Mouse (Mus musculus) erythroblast, embryonic 14.5 days (primary cell): Measurements from ENCODE around the gene Clgn. TPM values are rescaled to one million over a fixed set of nuclear protein-coding genes. Genes with fewer than 3 reads are reported as not detected.

Source experiments
- H3K27me3 ChIP-seq: 2 replicates; pipeline ENCODE4 v1.6.1; 2012; ENCODE audit warnings: inconsistent platforms; ENCODE audit not compliant: control insufficient read depth
- H3K36me3 ChIP-seq: 2 replicates; pipeline ENCODE4 v1.6.1; 2012; ENCODE audit warnings: mild to moderate bottlenecking, inconsistent platforms; ENCODE audit not compliant: control insufficient read depth
- H3K4me1 ChIP-seq: 2 replicates; pipeline ENCODE4 v1.6.1; 2012; ENCODE audit warnings: inconsistent platforms; ENCODE audit not compliant: control insufficient read depth
- H3K4me3 ChIP-seq: replicated peaks from 2 replicates; pipeline ENCODE3; 2012; ENCODE audit warnings: moderate library complexity, mild to moderate bottlenecking, inconsistent platforms
- H3K9me3 ChIP-seq: 2 replicates; pipeline ENCODE4 v1.6.1; 2012; ENCODE audit warnings: low read length, inconsistent platforms, mixed read lengths; ENCODE audit not compliant: control insufficient read depth
- GATA1 ChIP-seq: IDR thresholded peaks from 2 replicates; pipeline ENCODE4 v1.6.1; 2012; ENCODE audit warnings: low read length, inconsistent platforms, mixed read lengths
- TAL1 ChIP-seq: IDR thresholded peaks from 3 replicates; pipeline ENCODE4 v1.6.1; 2012; ENCODE audit warnings: low read length, inconsistent platforms, mixed read lengths
- polyA plus RNA-seq: library from polyadenylated mRNA; stranded (reverse); fragments of >175 nt; gene quantifications from 2 replicates; pipeline ENCODE4 v1.2.3, GENCODE M21; 2012

Gene Clgn
- polyA plus RNA-seq, 1 experiment = not detected

GRCm38 (mm10) chr8:83390006-83390701 lies 487 bp downstream of the Clgn start:
- TF ChIP-seq GATA1 (no peak), TAL1 (no peak)
- H3K9me3 ChIP-seq = peaks cover 5% of the 10 kb centered on the region

GRCm38 (mm10) chr8:83392521-83392920 lies 2.9 kb downstream of the Clgn start:
- H3K27me3 ChIP-seq = peaks cover 42% of the 10 kb centered on the region
- H3K36me3 ChIP-seq = no peaks in the 10 kb centered on the region
- no peak for TF ChIP-seq TAL1
- TF ChIP-seq GATA1 = no peak
- H3K4me1 ChIP-seq = peaks cover 7% of the 10 kb centered on the region
- peaks cover 5% of the 10 kb centered on the region for H3K9me3 ChIP-seq
- no peak overlapping the region for H3K4me3 ChIP-seq

More at GRCm38 (mm10) chr8:83390006-83390701, 487 bp downstream of the Clgn start:
- peaks cover 42% of the 10 kb centered on the region for H3K27me3 ChIP-seq
- H3K4me1 ChIP-seq = peaks cover 7% of the 10 kb centered on the region
- no peaks in the 10 kb centered on the region for H3K36me3 ChIP-seq
- no peak overlapping the region for H3K4me3 ChIP-seq

GRCm38 (mm10) chr8:83394325-83394724 lies 4.7 kb downstream of the Clgn start:
- Histone ChIP-seq H3K9me3 (peaks cover 5% of the 10 kb centered on the region), H3K36me3 (no peaks in the 10 kb centered on the region), H3K4me1 (peaks cover 7% of the 10 kb centered on the region), H3K27me3 (peaks cover 28% of the 10 kb centered on the region), H3K4me3 (no peak overlapping the region)
- TF ChIP-seq GATA1 = no peak
- TF ChIP-seq TAL1 = no peak

GRCm38 (mm10) chr8:83396680-83397079 lies 7.0 kb downstream of the Clgn start:
- Histone ChIP-seq H3K4me1 (no peaks in the 10 kb centered on the region), H3K4me3 (no peak overlapping the region), H3K9me3 (peaks cover 3% of the 10 kb centered on the region), H3K36me3 (no peaks in the 10 kb centered on the region), H3K27me3 (peaks cover 6% of the 10 kb centered on the region)
- no peak for TF ChIP-seq TAL1
- TF ChIP-seq GATA1 = no peak

- H3K36me3 ChIP-seq = no peaks in the 10 kb centered on the region
- H3K4me3 ChIP-seq = no peak overlapping the region
- H3K4me1 ChIP-seq = no peaks in the 10 kb centered on the region
- H3K9me3 ChIP-seq = peaks cover 3% of the 10 kb centered on the region
- TF ChIP-seq GATA1 (no peak), TAL1 (no peak)
- peaks cover 4% of the 10 kb centered on the region for H3K27me3 ChIP-seq
Measured at GRCm38 (mm10) chr8:83397726-83398125, 8.1 kb downstream of the Clgn start.

GRCm38 (mm10) chr8:83405548-83405947 lies 15.9 kb downstream of the Clgn start:
- Histone ChIP-seq H3K36me3 (no peaks in the 10 kb centered on the region), H3K9me3 (no peaks in the 10 kb centered on the region), H3K4me3 (no peak overlapping the region), H3K27me3 (peaks cover under 1% of the 10 kb centered on the region; the same call in 1 of the 2 replicates), H3K4me1 (peaks cover 12% of the 10 kb centered on the region)
- no peak for TF ChIP-seq GATA1
- TF ChIP-seq TAL1 = no peak

- H3K4me3 ChIP-seq = no peak overlapping the region
- TF ChIP-seq GATA1 = no peak
- TF ChIP-seq TAL1 = no peak
- peaks cover 12% of the 10 kb centered on the region for H3K4me1 ChIP-seq
- H3K9me3 ChIP-seq = no peaks in the 10 kb centered on the region
- no peaks in the 10 kb centered on the region for H3K36me3 ChIP-seq
- no peaks in the 10 kb centered on the region; the same call in 1 of the 2 replicates for H3K27me3 ChIP-seq
Measured at GRCm38 (mm10) chr8:83406836-83407235, 17.2 kb downstream of the Clgn start.

GRCm38 (mm10) chr8:83408496-83408895 lies 18.8 kb downstream of the Clgn start:
- Histone ChIP-seq H3K4me1 (peaks cover 12% of the 10 kb centered on the region), H3K4me3 (no peak overlapping the region)

GRCm38 (mm10) chr8:83416878-83417277 lies 27.2 kb downstream of the Clgn start:
- no peaks in the 10 kb centered on the region for H3K36me3 ChIP-seq
- H3K9me3 ChIP-seq = no peaks in the 10 kb centered on the region
- H3K4me1 ChIP-seq = peaks cover 16% of the 10 kb centered on the region
- H3K4me3 ChIP-seq = no peak overlapping the region
- TF ChIP-seq GATA1 = no peak
- no peak for TF ChIP-seq TAL1
- 0 out of 2 replicates have a peak, but pooled peaks cover 2% of the 10 kb centered on the region for H3K27me3 ChIP-seq

More at GRCm38 (mm10) chr8:83408496-83408895, 18.8 kb downstream of the Clgn start:
- Histone ChIP-seq H3K9me3 (no peaks in the 10 kb centered on the region), H3K27me3 (no peaks in the 10 kb centered on the region), H3K36me3 (no peaks in the 10 kb centered on the region)
- no peak for TF ChIP-seq TAL1
- TF ChIP-seq GATA1 = no peak
